Mouse (Mus musculus): ENCODE measurements at regions not wholly inside any gene's neighbourhood (a gene's known extent, or its start where the extent isn't known, plus 50 kb on each side); places are given as distances from the start of the nearest gene placed in this dataset.

GRCm38 (mm10) chr12:21476516-21476915 is 59.1 kb upstream of the Ywhaq start:
- H3K4me1 ChIP-seq (replicated peaks; ENCODE audit: control insufficient read depth, insufficient read depth, low read length): no peaks in the 10 kb centered on the region
- no peak overlapping the region for H3K9ac ChIP-seq (ENCODE audit: low read depth, low read length)
- 92% methylated on average over 2 of the region's 2 CpGs for WGBS
- H3K4me3 ChIP-seq (ENCODE audit: low read depth, low read length): no peak overlapping the region
- H3K27me3 ChIP-seq (replicated peaks; ENCODE audit: control insufficient read depth, insufficient read depth, low read length): no peaks in the 10 kb centered on the region
- no peak overlapping the region for H3K27ac ChIP-seq (ENCODE audit: low read depth, low read length)
- TF ChIP-seq CTCF (IDR thresholded peaks at IDR 0.05; ENCODE audit: low read depth): no peak
- H3K36me3 ChIP-seq (ENCODE audit: control insufficient read depth, insufficient read depth): no peaks in the 10 kb centered on the region
- no peak for ATAC-seq
- no peaks in the 10 kb centered on the region for H3K9me3 ChIP-seq (ENCODE audit: control insufficient read depth)
- H3K4me2 ChIP-seq (replicated peaks; ENCODE audit: low read depth): no peak overlapping the region

- H3K27ac ChIP-seq (ENCODE audit: low read depth, low read length): no peak overlapping the region
Observed at GRCm38 (mm10) chr12:21472951-21473710, 55.7 kb upstream of the Ywhaq start.

GRCm38 (mm10) chr12:21472487-21472886 is 55.0 kb upstream of the Ywhaq start:
- H3K4me2 ChIP-seq (replicated peaks; ENCODE audit: low read depth): no peak overlapping the region
- no peak overlapping the region for H3K9ac ChIP-seq (ENCODE audit: low read depth, low read length)
- no peak for ATAC-seq

More at GRCm38 (mm10) chr12:21472951-21473710, 55.7 kb upstream of the Ywhaq start:
- H3K9ac ChIP-seq (ENCODE audit: low read depth, low read length): no peak overlapping the region
- no peak overlapping the region for H3K4me2 ChIP-seq (replicated peaks; ENCODE audit: low read depth)
- H3K4me3 ChIP-seq (ENCODE audit: low read depth, low read length): no peak overlapping the region
- H3K27me3 ChIP-seq (replicated peaks; ENCODE audit: control insufficient read depth, insufficient read depth, low read length): no peaks in the 10 kb centered on the region
- no peaks in the 10 kb centered on the region for H3K36me3 ChIP-seq (ENCODE audit: control insufficient read depth, insufficient read depth)
- no peak for ATAC-seq
- 89% methylated on average over 6 of the region's 6 CpGs for WGBS
- H3K4me1 ChIP-seq (replicated peaks; ENCODE audit: control insufficient read depth, insufficient read depth, low read length): no peaks in the 10 kb centered on the region
- TF ChIP-seq CTCF (IDR thresholded peaks at IDR 0.05; ENCODE audit: low read depth): no peak
- H3K9me3 ChIP-seq (ENCODE audit: control insufficient read depth): no peaks in the 10 kb centered on the region

DNA sequence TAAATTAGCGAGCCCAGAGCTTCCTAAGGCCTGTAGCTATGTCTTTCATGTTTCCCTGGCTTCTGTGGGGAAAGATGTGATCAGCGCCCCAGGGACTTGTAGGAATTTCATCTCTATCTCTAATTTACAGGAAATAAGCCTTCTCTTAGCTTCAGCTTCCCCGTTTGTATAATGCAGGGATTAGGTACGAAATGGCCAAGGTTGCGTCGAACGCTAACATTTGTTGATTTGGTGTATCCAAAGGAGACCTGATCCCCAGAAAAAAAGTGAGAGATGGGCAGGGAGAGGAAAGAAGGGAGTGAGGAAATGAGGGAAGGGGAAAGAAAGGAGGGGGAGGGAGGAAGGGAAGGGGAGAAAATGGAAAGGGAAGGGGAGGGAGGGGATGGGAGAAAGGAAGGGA is 54.5 kb upstream of the Ywhaq start:
- 91% methylated on average over 7 of the region's 7 CpGs for WGBS
- Histone ChIP-seq H3K4me2 (replicated peaks; ENCODE audit: low read depth) (no peak overlapping the region), H3K9me3 (ENCODE audit: control insufficient read depth) (no peaks in the 10 kb centered on the region), H3K27ac (ENCODE audit: low read depth, low read length) (no peak overlapping the region), H3K27me3 (replicated peaks; ENCODE audit: control insufficient read depth, insufficient read depth, low read length) (no peaks in the 10 kb centered on the region), H3K4me3 (ENCODE audit: low read depth, low read length) (no peak overlapping the region), H3K4me1 (replicated peaks; ENCODE audit: control insufficient read depth, insufficient read depth, low read length) (no peaks in the 10 kb centered on the region), H3K9ac (ENCODE audit: low read depth, low read length) (no peak overlapping the region), H3K36me3 (ENCODE audit: control insufficient read depth, insufficient read depth) (no peaks in the 10 kb centered on the region)
- TF ChIP-seq CTCF (IDR thresholded peaks at IDR 0.05; ENCODE audit: low read depth): no peak
- ATAC-seq: no peak

More at GRCm38 (mm10) chr12:21472487-21472886, 55.0 kb upstream of the Ywhaq start:
- 52% methylated on average over 4 of the region's 4 CpGs for WGBS
- Histone ChIP-seq H3K4me1 (replicated peaks; ENCODE audit: control insufficient read depth, insufficient read depth, low read length) (no peaks in the 10 kb centered on the region), H3K36me3 (ENCODE audit: control insufficient read depth, insufficient read depth) (no peaks in the 10 kb centered on the region), H3K27me3 (replicated peaks; ENCODE audit: control insufficient read depth, insufficient read depth, low read length) (no peaks in the 10 kb centered on the region), H3K27ac (ENCODE audit: low read depth, low read length) (no peak overlapping the region), H3K9me3 (ENCODE audit: control insufficient read depth) (no peaks in the 10 kb centered on the region), H3K4me3 (ENCODE audit: low read depth, low read length) (no peak overlapping the region)
- TF ChIP-seq CTCF (IDR thresholded peaks at IDR 0.05; ENCODE audit: low read depth): peak; percentile 36; the same call in 1 of the 2 replicates

- Histone ChIP-seq H3K4me2 (replicated peaks; ENCODE audit: low read depth) (no peak overlapping the region), H3K27ac (ENCODE audit: low read depth, low read length) (no peak overlapping the region), H3K27me3 (replicated peaks; ENCODE audit: control insufficient read depth, insufficient read depth, low read length) (no peaks in the 10 kb centered on the region), H3K9ac (ENCODE audit: low read depth, low read length) (no peak overlapping the region), H3K9me3 (ENCODE audit: control insufficient read depth) (no peaks in the 10 kb centered on the region), H3K36me3 (ENCODE audit: control insufficient read depth, insufficient read depth) (no peaks in the 10 kb centered on the region), H3K4me3 (ENCODE audit: low read depth, low read length) (no peak overlapping the region), H3K4me1 (replicated peaks; ENCODE audit: control insufficient read depth, insufficient read depth, low read length) (no peaks in the 10 kb centered on the region)
- no peak for TF ChIP-seq CTCF (IDR thresholded peaks at IDR 0.05; ENCODE audit: low read depth)
- no peak for ATAC-seq
- 87% methylated on average over 3 of the region's 3 CpGs for WGBS
Observed at GRCm38 (mm10) chr12:21470286-21470685, 52.8 kb upstream of the Ywhaq start.
